ENCODE assay signal across 8 mouse cellular contexts in the genomic region with DNA sequence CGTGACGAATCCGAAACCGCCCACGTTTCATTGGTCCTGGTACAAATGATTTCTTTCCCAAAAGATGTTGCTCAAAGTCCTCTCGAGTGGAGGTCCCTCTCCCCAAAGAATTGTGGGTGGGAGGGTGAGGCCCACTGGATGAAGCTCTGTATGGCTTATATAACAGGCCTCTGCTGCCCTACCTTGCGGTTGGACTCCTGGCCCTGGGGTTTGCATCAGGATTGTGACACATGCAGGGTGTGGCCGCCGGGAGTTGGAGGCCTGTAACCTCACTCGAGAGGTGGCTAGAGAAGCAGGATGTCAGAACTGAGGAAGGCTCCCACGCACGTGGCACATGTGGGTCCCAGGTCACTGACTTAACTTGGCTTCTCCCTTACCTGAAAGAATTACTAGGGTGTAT. TPM values are rescaled to one million over a fixed set of nuclear protein-coding genes. Genes with fewer than 3 reads are reported as not detected.
DNase-seq lines count a peak whose midpoint lies in the region; ATAC-seq lines count a peak whose summit lies in the region.

No protein-coding gene starts in this region.

- peak overlapping the region; percentile 63 for H3K27ac ChIP-seq in forebrain, embryonic 15.5 days (replicated peaks)
- H3K27ac ChIP-seq in liver, embryonic 12.5 days = peak overlapping the region; percentile 67

- peak overlapping the region; percentile 66 for H3K4me2 ChIP-seq in forebrain, embryonic 15.5 days (replicated peaks)
- peak overlapping the region; percentile 70 for H3K4me2 ChIP-seq in liver, embryonic 12.5 days

- DNase-seq in retina, postnatal 1 day = peak; percentile 2
- DNase-seq in retina, embryonic 14.5 days (ENCODE audit: low spot score) = no peak
- peak; percentile 34 for DNase-seq in brain, adult 2 months (ENCODE audit: low read depth, low spot score)
- peak; percentile 59 for DNase-seq in induced T-regulatory cell, adult 2 months (ENCODE audit: low read depth)
- peak; percentile 28 for DNase-seq in naive thymus-derived CD4-positive, alpha-beta T cell, adult 2 months (ENCODE audit: low read depth)

- no peak for ATAC-seq in forebrain, embryonic 15.5 days (replicated peaks)
- no peak; the same call in 1 of the 2 replicates for ATAC-seq in liver, embryonic 12.5 days
- ATAC-seq in inflammation-experienced regulatory T-cells, adult 6 months = no peak

- peak overlapping the region; percentile 53 for H3K4me3 ChIP-seq in forebrain, embryonic 15.5 days
- H3K4me3 ChIP-seq in liver, embryonic 12.5 days = peak overlapping the region; percentile 65

- H3K9ac ChIP-seq in forebrain, embryonic 15.5 days (replicated peaks) = peak overlapping the region; percentile 53
- peak overlapping the region; percentile 70 for H3K9ac ChIP-seq in liver, embryonic 12.5 days

- H3K36me3 ChIP-seq in forebrain, embryonic 15.5 days = no peaks in the 10 kb centered on the region
- H3K36me3 ChIP-seq in liver, embryonic 12.5 days = peaks cover 12% of the 10 kb centered on the region; the same call in 1 of the 2 replicates

- no peaks in the 10 kb centered on the region for H3K27me3 ChIP-seq in forebrain, embryonic 15.5 days
- 0 out of 2 replicates have a peak, but pooled peaks cover 6% of the 10 kb centered on the region for H3K27me3 ChIP-seq in liver, embryonic 12.5 days (replicated peaks)

- WGBS in forebrain, embryonic 15.5 days = 15% methylated on average over 12 of the region's 12 CpGs
- WGBS in liver, embryonic 12.5 days (ENCODE audit: insufficient replicate concordance) = 11% methylated on average over 12 of the region's 12 CpGs

- H3K4me1 ChIP-seq in forebrain, embryonic 15.5 days = peaks cover 32% of the 10 kb centered on the region
- peaks cover 29% of the 10 kb centered on the region for H3K4me1 ChIP-seq in liver, embryonic 12.5 days

- no peaks in the 10 kb centered on the region for H3K9me3 ChIP-seq in forebrain, embryonic 15.5 days
- H3K9me3 ChIP-seq in liver, embryonic 12.5 days (replicated peaks) = no peaks in the 10 kb centered on the region

RNA-seq across cellular contexts. Expression of gene Pgk1, which starts 0.8 kb away (rescaled TPM):
- polyA plus RNA-seq in forebrain, embryonic 15.5 days (2015; fragmentation: Nextera tagmentation; extraction: Ambion mirVana) = 262 and 269 TPM in 2 replicates
- 271 and 290 TPM in 2 replicates for polyA plus RNA-seq in liver, embryonic 12.5 days (2016; fragmentation: Nextera tagmentation; extraction: Ambion mirVana)
- polyA plus RNA-seq in inflammation-experienced regulatory T-cells, adult 6 months (2017; shearing (Covaris generic)) = 100 to 1,000 TPM; 137 to 227 (median 157) TPM

RNA-seq across cellular contexts. Expression of gene Taf9b, which starts 33.2 kb away (rescaled TPM):
- 11.4 and 14.5 TPM in 2 replicates for polyA plus RNA-seq in forebrain, embryonic 15.5 days (2015; fragmentation: Nextera tagmentation; extraction: Ambion mirVana)
- polyA plus RNA-seq in liver, embryonic 12.5 days (2016; fragmentation: Nextera tagmentation; extraction: Ambion mirVana) = 7.8 and 8.8 TPM in 2 replicates
- 10 to 100 TPM; 40.6 to 65.1 (median 53.7) TPM for polyA plus RNA-seq in inflammation-experienced regulatory T-cells, adult 6 months (2017; shearing (Covaris generic))

RNA-seq across cellular contexts. Expression of gene Tlr13, which starts 44.7 kb away (rescaled TPM):
- polyA plus RNA-seq in forebrain, embryonic 15.5 days (2015; fragmentation: Nextera tagmentation; extraction: Ambion mirVana) = 0.23 and 0.33 TPM in 2 replicates
- 0.38 and 0.56 TPM in 2 replicates for polyA plus RNA-seq in liver, embryonic 12.5 days (2016; fragmentation: Nextera tagmentation; extraction: Ambion mirVana)
- polyA plus RNA-seq in inflammation-experienced regulatory T-cells, adult 6 months (2017; shearing (Covaris generic)) = under 1 TPM in 1 of 3 experiments, not detected in 2; 0.26 TPM
